Mouse (Mus musculus) hindbrain, embryonic 11.5 days (tissue): ENCODE results near the gene Hagh. TPM values are rescaled to one million over a fixed set of nuclear protein-coding genes. Genes with fewer than 3 reads are reported as not detected.

Experiments used
- ATAC-seq: fragments of 200-750 bp; cut with Nextera tagmentation; 2 replicates; pipeline ENCODE4 v1.8.0; 2017; ENCODE audit warnings: mild to moderate bottlenecking, moderate TSS enrichment, moderate library complexity; ENCODE audit not compliant: low FRiP score
- DNase-seq: peaks from one replicate; pipeline ENCODE4 v3.0.0-alpha.2; 2015; ENCODE audit warnings: low spot score
- H3K27ac ChIP-seq: fragments of 300-500 bp; sonication (generic); 2 replicates; pipeline ENCODE4 v1.5.1; 2014; ENCODE audit warnings: mild to moderate bottlenecking, low read depth, low read length
- H3K27me3 ChIP-seq: fragments of 300-500 bp; sonication (generic); 2 replicates; pipeline ENCODE4 v1.6.1; 2014; ENCODE audit warnings: mild to moderate bottlenecking, low read length, moderate library complexity, mixed read lengths; ENCODE audit not compliant: control insufficient read depth, insufficient read depth
- H3K36me3 ChIP-seq: fragments of 300-500 bp; sonication (generic); 2 replicates; pipeline ENCODE4 v1.6.1; 2014; ENCODE audit warnings: mild to moderate bottlenecking, low read length, moderate library complexity, mixed read lengths; ENCODE audit not compliant: control insufficient read depth, insufficient read depth
- H3K4me1 ChIP-seq: fragments of 300-500 bp; sonication (generic); replicated peaks from 2 replicates; pipeline ENCODE4 v1.6.1; 2014; ENCODE audit warnings: low read length, mixed read lengths; ENCODE audit not compliant: control insufficient read depth, insufficient read depth
- H3K4me2 ChIP-seq: fragments of 300-500 bp; sonication (generic); replicated peaks from 2 replicates; pipeline ENCODE4 v1.6.1; 2014; ENCODE audit warnings: mild to moderate bottlenecking, low read depth, low read length
- H3K4me3 ChIP-seq: fragments of 300-500 bp; sonication (generic); 2 replicates; pipeline ENCODE4 v1.5.1; 2014; ENCODE audit warnings: low read depth, low read length
- H3K9ac ChIP-seq: fragments of 300-500 bp; sonication (generic); 2 replicates; pipeline ENCODE4 v1.6.1; 2014; ENCODE audit warnings: low read depth, low read length
- H3K9me3 ChIP-seq: fragments of 300-500 bp; sonication (generic); 2 replicates; pipeline ENCODE4 v1.6.1; 2016; ENCODE audit warnings: low read length; ENCODE audit not compliant: control insufficient read depth
- WGBS: fragments of 180-500 bp; shearing (Covaris S2); extraction: QIAGEN DNeasy Blood & Tissue Kit; methylation state at CpG from one replicate; pipeline ENCODE4 v1.1.7; 2014; 5-methylcytosine and 5-hydroxymethylcytosine counted together
- polyA plus RNA-seq: library from polyadenylated mRNA; unstranded; fragments of >200 nt; fragmentation: Nextera tagmentation; extraction: Ambion mirVana; gene quantifications from 2 replicates; pipeline ENCODE4 v1.2.1, GENCODE M21; 2014

Hagh gene
- polyA plus RNA-seq: 31.5 and 32.0 TPM in 2 replicates

DNA sequence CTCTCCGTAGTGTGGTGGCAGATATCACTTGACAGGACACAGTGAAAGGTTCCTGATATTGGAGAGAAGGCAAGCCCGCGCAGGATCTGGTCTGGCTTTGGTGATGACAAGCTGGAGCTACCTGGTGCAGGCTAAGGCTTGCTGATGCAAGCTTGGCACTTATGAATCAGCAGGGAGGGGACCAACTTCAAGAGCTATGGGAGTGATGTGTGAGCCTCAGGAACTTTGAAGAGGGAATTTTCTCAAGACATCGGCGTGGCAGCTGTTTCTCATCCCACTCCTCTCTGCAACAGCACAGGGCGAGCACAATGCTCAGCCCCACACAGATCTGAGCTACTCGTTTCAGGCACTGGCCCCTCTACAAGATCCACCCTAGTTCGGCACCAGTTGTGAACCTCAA is at the start of gene Hagh:
TSS of gene Hagh (plus strand) at position 302 of the 400 bp plus-strand sequence.
- no peaks in the 10 kb centered on the region for H3K36me3 ChIP-seq
- no peaks in the 10 kb centered on the region for H3K4me1 ChIP-seq
- no peaks in the 10 kb centered on the region for H3K9me3 ChIP-seq
- ATAC-seq (no peak), DNase-seq (no peak)
- H3K4me2 ChIP-seq: no peak within 1 kb of the TSS
- H3K27me3 ChIP-seq: no peaks in the 10 kb centered on the region
- H3K9ac ChIP-seq: no peak within 1 kb of the TSS
- no peak within 1 kb of the TSS for H3K4me3 ChIP-seq
- H3K27ac ChIP-seq: no peak within 1 kb of the TSS
- 70% methylated on average over 8 of the region's 8 CpGs for WGBS

DNA sequence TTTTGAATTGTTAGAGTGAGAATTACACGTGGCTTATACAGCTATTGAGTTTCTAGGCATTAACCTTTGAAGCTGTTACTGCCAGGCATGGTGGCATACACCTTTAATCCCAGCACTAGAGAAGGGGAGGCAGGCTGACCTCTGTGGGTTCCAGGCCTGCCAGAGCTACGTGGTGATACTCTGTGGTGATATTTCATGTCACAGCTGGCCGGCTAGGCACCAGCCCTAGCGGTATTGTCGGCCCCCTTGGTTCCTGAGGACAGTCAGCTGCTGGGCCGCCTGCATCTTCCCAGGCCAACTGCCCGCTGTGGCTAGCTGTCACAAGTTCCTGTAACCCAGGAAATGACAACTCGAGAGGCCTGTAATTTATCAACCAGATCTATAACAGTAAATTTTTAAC is 47.8 kb upstream of the Hagh start:
- no peak for ATAC-seq
- 78% methylated on average over 8 of the region's 8 CpGs for WGBS
- no peak overlapping the region for H3K4me3 ChIP-seq

DNA sequence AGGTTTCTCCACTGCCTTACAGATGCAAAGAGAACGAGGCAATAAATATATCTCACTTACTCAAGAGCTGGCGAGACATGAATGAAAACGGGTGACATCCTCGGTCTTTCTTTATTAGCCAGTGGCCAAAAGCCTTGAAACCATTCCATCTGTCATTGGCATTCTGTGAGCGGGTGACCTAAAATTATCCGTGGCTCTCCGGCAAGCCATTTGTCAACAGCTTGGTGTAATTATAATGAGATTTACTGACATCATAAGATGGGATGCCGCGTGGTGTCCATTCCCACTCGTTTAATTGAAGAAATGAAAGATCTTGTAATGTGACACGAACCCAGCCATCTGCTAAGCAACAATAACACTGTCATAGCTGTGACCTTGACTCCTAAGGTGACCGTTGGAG is 45.2 kb upstream of the Hagh start:
- WGBS: 74% methylated on average over 12 of the region's 12 CpGs
- no peaks in the 10 kb centered on the region for H3K9me3 ChIP-seq
- H3K4me2 ChIP-seq: no peak overlapping the region
- ATAC-seq: no peak
- H3K36me3 ChIP-seq: no peaks in the 10 kb centered on the region
- no peaks in the 10 kb centered on the region; the same call in 1 of the 2 replicates for H3K4me1 ChIP-seq
- H3K27me3 ChIP-seq: no peaks in the 10 kb centered on the region
- no peak overlapping the region for H3K27ac ChIP-seq
- H3K9ac ChIP-seq: no peak overlapping the region
- no peak overlapping the region for H3K4me3 ChIP-seq
- no peak for DNase-seq

More for the DNA sequence above, 47.8 kb upstream of the Hagh start:
- H3K27ac ChIP-seq: no peak overlapping the region
- H3K4me1 ChIP-seq: no peaks in the 10 kb centered on the region
- no peaks in the 10 kb centered on the region for H3K9me3 ChIP-seq
- H3K36me3 ChIP-seq: no peaks in the 10 kb centered on the region
- DNase-seq: no peak
- H3K27me3 ChIP-seq: no peaks in the 10 kb centered on the region
- H3K9ac ChIP-seq: no peak overlapping the region
- H3K4me2 ChIP-seq: no peak overlapping the region

- 68% methylated on average over 3 of the region's 3 CpGs for WGBS
- no peak overlapping the region for H3K4me3 ChIP-seq
Observed at GRCm38 (mm10) chr17:24796969-24797368, 43.0 kb upstream of the Hagh start.

DNA sequence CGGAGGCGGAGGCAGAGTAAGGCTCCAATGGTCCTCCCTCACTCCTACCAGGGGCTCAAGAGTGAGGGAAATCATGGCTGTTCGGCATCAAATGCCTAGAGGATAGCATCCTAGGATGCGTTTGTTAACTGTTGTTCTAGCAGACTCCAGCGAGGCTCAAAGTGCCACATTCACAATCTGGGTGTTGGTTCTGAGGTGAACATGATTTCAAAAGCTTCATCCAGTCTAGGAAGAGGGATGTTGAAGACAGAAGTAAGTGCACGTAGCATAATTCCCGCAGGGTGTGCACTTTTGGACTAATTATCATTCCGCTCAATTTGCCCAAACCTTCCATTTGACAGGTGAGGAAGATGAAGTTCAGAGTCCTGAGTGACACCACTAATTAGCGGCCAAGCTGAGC is 41.7 kb upstream of the Hagh start:
- Histone ChIP-seq H3K27ac (no peak overlapping the region), H3K36me3 (no peaks in the 10 kb centered on the region), H3K4me3 (no peak overlapping the region), H3K9me3 (no peaks in the 10 kb centered on the region), H3K27me3 (no peaks in the 10 kb centered on the region; the same call in 1 of the 2 replicates), H3K4me2 (no peak overlapping the region), H3K4me1 (no peaks in the 10 kb centered on the region; the same call in 1 of the 2 replicates), H3K9ac (no peak overlapping the region)
- WGBS: 56% methylated on average over 9 of the region's 9 CpGs
- ATAC-seq: no peak
- no peak for DNase-seq

More at GRCm38 (mm10) chr17:24796969-24797368, 43.0 kb upstream of the Hagh start:
- Histone ChIP-seq H3K9me3 (no peaks in the 10 kb centered on the region), H3K4me2 (no peak overlapping the region), H3K4me1 (no peaks in the 10 kb centered on the region; the same call in 1 of the 2 replicates), H3K27ac (no peak overlapping the region), H3K27me3 (no peaks in the 10 kb centered on the region), H3K36me3 (no peaks in the 10 kb centered on the region), H3K9ac (no peak overlapping the region)
- DNase-seq (no peak), ATAC-seq (no peak)

DNA sequence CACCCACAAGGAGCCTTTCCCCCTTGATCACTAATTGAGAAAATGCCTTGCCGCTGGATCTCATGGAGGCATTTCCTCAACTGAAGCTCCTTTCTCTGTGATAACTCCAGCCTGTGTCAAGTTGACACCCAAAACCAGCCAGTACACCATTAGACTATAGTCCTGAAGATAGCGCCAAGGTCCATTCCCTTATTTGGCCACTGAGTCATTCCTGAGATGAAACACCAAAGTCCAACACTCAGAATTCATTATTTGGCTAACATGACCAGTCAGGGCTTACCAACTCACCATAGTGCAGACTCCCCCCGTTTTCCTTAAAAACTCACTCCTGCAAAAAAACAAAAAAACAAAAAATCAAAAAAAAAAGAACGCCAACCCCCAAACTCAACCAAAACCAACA is 40.5 kb upstream of the Hagh start:
- Histone ChIP-seq H3K4me3 (no peak overlapping the region), H3K27me3 (peaks cover 5% of the 10 kb centered on the region), H3K36me3 (no peaks in the 10 kb centered on the region), H3K4me2 (no peak overlapping the region), H3K4me1 (no peaks in the 10 kb centered on the region; the same call in 1 of the 2 replicates), H3K9ac (no peak overlapping the region), H3K27ac (no peak overlapping the region), H3K9me3 (no peaks in the 10 kb centered on the region)
- ATAC-seq (no peak), DNase-seq (no peak)
- WGBS: 94% methylated on average over 4 of the region's 4 CpGs

DNA sequence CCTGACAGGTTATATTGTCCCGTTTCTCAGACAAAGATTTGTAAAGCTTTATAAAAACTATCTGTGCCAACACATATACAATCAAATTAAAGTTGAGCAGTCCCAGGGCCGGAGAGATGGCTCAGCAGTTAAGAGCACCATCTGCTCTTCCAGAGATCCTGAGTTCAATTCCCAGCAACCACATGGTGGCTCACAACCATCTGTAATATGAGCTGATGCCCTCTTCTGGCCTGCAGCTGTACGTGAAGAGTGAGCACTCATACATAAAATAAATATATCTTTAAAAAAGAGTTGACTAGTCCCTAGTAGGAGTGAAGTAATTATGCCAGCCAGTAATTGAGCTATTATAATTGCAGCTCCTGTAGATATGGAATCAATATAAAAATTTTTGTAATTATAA is 39.4 kb upstream of the Hagh start:
- Histone ChIP-seq H3K4me3 (no peak overlapping the region), H3K27ac (no peak overlapping the region), H3K36me3 (no peaks in the 10 kb centered on the region), H3K9ac (no peak overlapping the region), H3K4me2 (no peak overlapping the region), H3K4me1 (no peaks in the 10 kb centered on the region; the same call in 1 of the 2 replicates), H3K9me3 (no peaks in the 10 kb centered on the region), H3K27me3 (peaks cover 14% of the 10 kb centered on the region)
- DNase-seq: no peak
- no peak for ATAC-seq
- WGBS: 57% methylated on average over 3 of the region's 3 CpGs

- Histone ChIP-seq H3K4me1 (no peaks in the 10 kb centered on the region), H3K9me3 (no peaks in the 10 kb centered on the region), H3K4me3 (peak within 1 kb of the TSS; percentile 60), H3K36me3 (no peaks in the 10 kb centered on the region), H3K4me2 (peak within 1 kb of the TSS; percentile 94), H3K27ac (no peak within 1 kb of the TSS), H3K9ac (peak within 1 kb of the TSS; percentile 44; the same call in 1 of the 2 replicates), H3K27me3 (peaks cover 14% of the 10 kb centered on the region)
- peak; percentile 84 for DNase-seq
- peak; percentile 85 for ATAC-seq
- WGBS: under 1% methylated on average over 69 of the region's 71 CpGs
Observed at GRCm38 (mm10) chr17:24803952-24804951, 35.7 kb upstream of the Hagh start, which contains the start of gene Meiob. TSS of gene Meiob (plus strand) at chr17:24804289.
